Mouse (Mus musculus) frontal cortex, adult (tissue): ENCODE measurements around the gene Acot7.
A peak's percentile ranks its signal among the peaks of the same experiment; 100 is the strongest.

Experiments used
- ATAC-seq: cut with Nextera tagmentation; 2 replicates; pipeline ENCODE4 v1.9.2; 2017; ENCODE audit warnings: mild to moderate bottlenecking, moderate library complexity, mixed read lengths; ENCODE audit not compliant: low TSS enrichment

Acot7 gene

GRCm38 (mm10) chr4:152179946-152180660, 2.2 kb downstream of the Acot7 start:
- ATAC-seq: no peak

GRCm38 (mm10) chr4:152182205-152182604, 4.3 kb downstream of the Acot7 start:
- no peak for ATAC-seq

GRCm38 (mm10) chr4:152184353-152185035, 6.6 kb downstream of the Acot7 start:
- ATAC-seq: peak; percentile 57

- ATAC-seq: peak; percentile 18; the same call in 1 of the 2 replicates
Observed at GRCm38 (mm10) chr4:152185137-152185509, 7.2 kb downstream of the Acot7 start.

GRCm38 (mm10) chr4:152185510-152186204, 7.7 kb downstream of the Acot7 start:
- no peak for ATAC-seq

- ATAC-seq: no peak
Observed at GRCm38 (mm10) chr4:152186205-152187082, 8.5 kb downstream of the Acot7 start.

- no peak for ATAC-seq
Observed at GRCm38 (mm10) chr4:152187142-152187541, 9.2 kb downstream of the Acot7 start.

GRCm38 (mm10) chr4:152188651-152189050, 10.7 kb downstream of the Acot7 start:
- no peak for ATAC-seq

GRCm38 (mm10) chr4:152189071-152189470, 11.1 kb downstream of the Acot7 start:
- ATAC-seq: no peak

GRCm38 (mm10) chr4:152189691-152190090, 11.8 kb downstream of the Acot7 start:
- ATAC-seq: no peak

GRCm38 (mm10) chr4:152190096-152190653, 12.2 kb downstream of the Acot7 start:
- no peak for ATAC-seq

GRCm38 (mm10) chr4:152190701-152191100, 12.8 kb downstream of the Acot7 start:
- no peak for ATAC-seq

- no peak for ATAC-seq
Observed at GRCm38 (mm10) chr4:152192569-152192968, 14.6 kb downstream of the Acot7 start.

GRCm38 (mm10) chr4:152194476-152195175, 16.7 kb downstream of the Acot7 start:
- ATAC-seq: no peak

- ATAC-seq: no peak
Observed at GRCm38 (mm10) chr4:152196276-152196675, 18.3 kb downstream of the Acot7 start.

GRCm38 (mm10) chr4:152197545-152197944, 19.6 kb downstream of the Acot7 start:
- ATAC-seq: no peak

- no peak for ATAC-seq
Observed at GRCm38 (mm10) chr4:152199617-152200016, 21.7 kb downstream of the Acot7 start.

GRCm38 (mm10) chr4:152201492-152201891, 23.6 kb downstream of the Acot7 start:
- ATAC-seq: no peak

- no peak for ATAC-seq
Observed at GRCm38 (mm10) chr4:152202418-152202817, 24.5 kb downstream of the Acot7 start.

- peak; percentile 82 for ATAC-seq
Observed at GRCm38 (mm10) chr4:152202905-152203304, 25.0 kb downstream of the Acot7 start.

- ATAC-seq: no peak
Observed at GRCm38 (mm10) chr4:152204663-152205062, 26.7 kb downstream of the Acot7 start.
